ENCODE assay signal across 19 mouse cellular contexts in genomic region chr19:54893622-54894021, GRCm38 (mm10).
A peak's percentile ranks its signal among the peaks of the same experiment; 100 is the strongest.
DNase-seq lines count a peak whose midpoint lies in the region.
"Had no signal": no experiment of that assay in that cellular context is flagged by ENCODE, and none has a peak within 500 bp of the region (broad histone marks: within the 10 kb centered on the region; RNA-seq: fewer than 3 reads in every experiment).

No protein-coding gene starts in this region.

- DNase-seq in frontal cortex, postnatal 36 days (ENCODE audit: low spot score in 2 of 2) = peak; percentile 54 to 55
- DNase-seq in frontal cortex, postnatal 10 days (ENCODE audit: low spot score in 2 of 2) = no peak
- DNase-seq in left cerebral cortex, adult 18-20 months (ENCODE audit: low spot score in 2 of 2) = peak; percentile 14 to 45
- DNase-seq in left cerebral cortex, postnatal 25 days (ENCODE audit: low spot score in 2 of 2) = peak; percentile 28 to 88
- DNase-seq in right cerebral cortex, postnatal 14 days = peak; percentile 15
- no peak for DNase-seq in adrenal gland, postnatal 36 days
- DNase-seq in B cell, adult 2 months = no peak
- no peak for DNase-seq in kidney, postnatal 4 days
- DNase-seq: adrenal gland, postnatal 14 days; cerebellum, adult 2 months; cerebellum, postnatal 25 days; forebrain, postnatal 0 days; gastrocnemius, adult 2 months; heart, postnatal 14 days; kidney, adult 18-20 months; kidney, postnatal 25 days; liver, postnatal 0 days; lung, postnatal 36 days; thymus, postnatal 14 days had no signal

- intact Hi-C loops in left cerebral cortex, postnatal 25 days (cut with DNase I) = no loop called here

Comparison
In these comparisons a context has a peak if more than half of its experiments do, and no peak if none do; other contexts are left out.
1. DNase-seq: peak in frontal cortex, postnatal 36 days (2 of 2), left cerebral cortex, adult 18-20 months (2 of 2), left cerebral cortex, postnatal 25 days (2 of 2) and right cerebral cortex, postnatal 14 days (single experiment); none in frontal cortex, postnatal 10 days (0 of 2), adrenal gland, postnatal 36 days (0 of 2), B cell, adult 2 months (0 of 2) and kidney, postnatal 4 days (0 of 2).